Mouse (Mus musculus): Measurements from ENCODE around the gene Gm4787.
"Not testable (repeated sequence)": the region's sequence is repeated elsewhere in the genome, so short reads cannot be mapped to it uniquely, and the experiment has no call there.

The Gm4787 gene

GRCm38 (mm10) chr12:81379364-81379763, at the start of gene Gm4787:
Gm4787 (minus strand) TSS chr12:81379464.
- not testable (repeated sequence) for DNase-seq (ENCODE audit: low read depth in 1 of 2, low spot score in 2 of 2)

DNA sequence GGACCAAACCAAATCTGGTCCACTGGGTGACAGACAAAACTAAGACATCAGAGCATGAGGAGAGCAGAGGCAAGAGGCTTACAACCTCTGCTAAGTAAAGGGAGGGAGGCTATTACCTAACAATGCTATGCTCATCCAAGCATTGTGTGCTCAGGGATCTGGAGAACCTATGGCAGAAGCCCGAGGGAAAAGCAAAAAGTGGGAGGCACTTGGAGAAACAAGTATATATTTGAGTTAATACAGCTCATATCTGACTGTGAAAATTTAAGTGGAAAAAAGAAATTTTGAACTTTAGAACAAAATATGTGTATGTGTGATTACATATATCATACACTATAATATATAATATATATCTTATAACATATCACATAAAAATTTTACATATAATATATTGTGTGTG, 42.6 kb upstream of the Gm4787 start, which contains the start of gene Adam4:
TSS of gene Adam4 (minus strand) at position 101 of the 400 bp plus-strand sequence.
- DNase-seq (ENCODE audit: low read depth in 1 of 2, low spot score in 2 of 2): no peak

- no peak for DNase-seq (ENCODE audit: low read depth in 1 of 2, low spot score in 2 of 2)
Observed at GRCm38 (mm10) chr12:81413211-81413610, 33.9 kb upstream of the Gm4787 start.

DNA sequence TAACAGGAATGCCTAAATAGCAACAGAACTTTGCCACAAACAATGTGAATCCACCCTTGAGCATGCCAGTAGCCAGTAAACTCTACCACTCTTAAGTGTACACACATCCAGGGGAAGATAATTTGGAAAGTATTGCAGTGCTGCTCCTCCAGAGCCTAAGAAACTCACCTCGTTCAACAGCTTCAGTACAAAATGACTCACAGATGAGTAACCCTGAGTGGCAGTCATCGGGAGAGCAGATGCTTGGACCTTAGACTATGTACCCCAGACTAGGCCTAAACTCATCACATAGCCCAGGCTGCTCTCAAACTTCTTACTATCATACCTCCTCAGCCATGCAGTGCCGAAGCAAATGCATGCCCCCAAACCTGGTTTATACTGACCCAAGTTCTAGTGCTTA, 29.7 kb upstream of the Gm4787 start:
- DNase-seq (ENCODE audit: low read depth in 1 of 2, low spot score in 2 of 2): no peak

DNA sequence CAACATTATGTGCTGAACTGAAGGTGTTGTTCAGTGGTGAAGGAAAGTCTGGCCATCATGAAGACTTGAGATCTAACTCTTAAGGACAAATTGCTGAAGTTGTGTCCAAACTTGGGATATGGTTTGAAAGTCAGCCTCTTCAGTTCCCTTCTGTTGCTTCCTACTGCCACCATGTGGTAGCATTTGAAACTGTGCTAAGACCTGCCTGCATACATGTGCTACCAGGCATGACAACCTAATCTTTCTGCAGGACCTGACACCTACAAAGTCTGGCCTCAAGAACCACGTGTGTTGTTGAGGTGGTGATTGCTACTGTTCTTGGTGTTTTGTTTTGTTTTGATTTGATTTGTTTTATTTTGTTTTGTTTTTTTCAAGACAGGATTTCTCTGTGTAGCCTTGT, 22.9 kb upstream of the Gm4787 start:
- DNase-seq (ENCODE audit: low read depth in 1 of 2, low spot score in 2 of 2): no peak

DNA sequence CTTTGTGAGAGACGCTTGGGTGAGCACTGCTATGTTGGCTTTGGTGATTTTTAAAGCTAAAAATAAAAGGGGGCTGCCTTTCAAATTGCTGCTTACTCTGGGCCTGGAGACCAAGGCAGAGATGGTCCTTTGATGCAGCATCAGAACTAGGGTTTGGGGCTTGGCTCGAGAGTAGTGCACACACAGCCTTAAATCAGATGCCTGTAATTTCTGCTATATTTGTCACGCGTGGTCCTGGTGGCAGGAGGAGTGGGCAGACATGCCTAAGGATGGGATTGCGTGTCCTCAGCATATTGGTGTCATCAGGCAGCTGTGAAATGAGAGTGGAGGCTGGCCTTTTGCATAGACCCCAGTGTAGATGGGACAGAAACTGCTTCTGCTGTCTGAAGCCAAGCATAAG, 45.4 kb downstream of the Gm4787 start:
- DNase-seq (ENCODE audit: low read depth in 1 of 2, low spot score in 2 of 2): no peak

GRCm38 (mm10) chr12:81332875-81333421, 46.3 kb downstream of the Gm4787 start, which contains the start of gene Slc8a3:
Slc8a3 (minus strand) TSS chr12:81333180.
- DNase-seq (ENCODE audit: low read depth in 1 of 2, low spot score in 2 of 2): no peak

- no peak for DNase-seq (ENCODE audit: low read depth in 1 of 2, low spot score in 2 of 2)
Observed at GRCm38 (mm10) chr12:81331937-81332874, 47.1 kb downstream of the Gm4787 start.

GRCm38 (mm10) chr12:81331046-81331638, 48.1 kb downstream of the Gm4787 start:
- DNase-seq (ENCODE audit: low read depth in 1 of 2, low spot score in 2 of 2): no peak
